Mouse (Mus musculus): Measurements from ENCODE around the gene C1qtnf1.

DNA sequence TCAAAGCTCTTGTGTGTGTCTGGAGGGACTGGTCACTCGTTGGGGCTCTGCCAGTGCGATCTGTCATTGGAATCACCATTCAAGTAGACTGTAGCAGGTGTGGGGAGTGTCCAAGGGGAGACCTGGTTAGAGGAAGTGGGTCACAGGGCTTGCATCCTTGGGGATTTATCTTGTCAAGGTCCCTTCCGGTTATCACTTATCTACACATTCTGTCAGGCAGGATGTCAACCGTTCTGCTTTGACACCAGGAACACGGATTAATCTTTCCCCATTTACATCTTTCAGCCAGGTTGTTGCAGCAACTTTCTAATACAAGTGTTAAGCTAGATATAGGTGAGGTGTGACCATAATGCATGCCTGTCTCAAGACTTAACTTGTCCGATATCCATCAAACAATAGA is 27.8 kb downstream of the C1qtnf1 start:
- no peak for TF ChIP-seq CTCF (IDR thresholded peaks at IDR 0.05; ENCODE audit: extremely low read depth, insufficient read depth, low read length)
- no peak for TF ChIP-seq POLR2A (IDR thresholded peaks at IDR 0.05; ENCODE audit: extremely low read depth, insufficient read depth, low read length)
